Mouse (Mus musculus) urinary bladder, postnatal 25 days (tissue): ENCODE results near the gene Ddc.

ENCODE experiments used
- DNase-seq: peaks from one replicate; pipeline ENCODE4 v3.0.0; 2022; ENCODE audit warnings: low spot score

The Ddc gene

DNA sequence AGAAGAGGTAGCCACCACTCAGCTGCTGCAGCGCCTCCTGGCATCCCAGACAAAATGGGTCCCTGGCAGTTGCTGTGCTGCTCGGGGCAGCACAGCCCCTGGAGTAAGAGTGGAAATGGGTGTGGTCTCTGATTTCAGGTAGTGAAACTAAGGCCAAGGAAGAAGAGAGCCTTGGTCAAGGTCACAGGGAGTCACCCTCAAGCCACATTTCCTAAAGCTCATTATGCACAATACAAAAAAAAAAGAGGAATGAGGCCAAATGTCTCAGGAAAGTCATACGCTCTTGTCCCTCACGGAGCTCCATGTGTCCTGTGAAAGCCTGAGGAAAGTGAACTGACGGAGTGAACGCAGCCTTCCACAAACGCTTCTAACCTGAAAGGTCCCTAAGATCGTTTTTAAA, 116.2 kb downstream of the Ddc start:
- no peak for DNase-seq

DNA sequence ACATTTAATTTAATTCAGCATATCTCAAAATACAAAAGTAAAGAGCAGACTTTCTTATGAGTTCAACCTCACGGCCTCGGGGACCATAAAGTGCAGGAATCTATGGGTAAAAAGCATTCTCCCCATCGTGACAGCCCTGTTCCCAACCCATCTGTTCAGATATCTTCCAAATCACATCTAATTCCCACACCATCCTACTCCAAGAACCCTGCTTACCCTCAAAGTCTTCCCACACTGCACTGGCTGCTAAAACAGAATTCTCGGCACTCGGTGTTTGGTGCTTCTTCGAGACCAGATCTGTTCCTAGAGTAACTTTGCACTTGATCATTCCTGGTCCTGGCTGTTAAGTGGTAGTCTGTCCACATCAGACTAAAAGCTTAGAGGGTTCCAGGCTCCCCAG, 119.6 kb downstream of the Ddc start:
- no peak for DNase-seq

DNA sequence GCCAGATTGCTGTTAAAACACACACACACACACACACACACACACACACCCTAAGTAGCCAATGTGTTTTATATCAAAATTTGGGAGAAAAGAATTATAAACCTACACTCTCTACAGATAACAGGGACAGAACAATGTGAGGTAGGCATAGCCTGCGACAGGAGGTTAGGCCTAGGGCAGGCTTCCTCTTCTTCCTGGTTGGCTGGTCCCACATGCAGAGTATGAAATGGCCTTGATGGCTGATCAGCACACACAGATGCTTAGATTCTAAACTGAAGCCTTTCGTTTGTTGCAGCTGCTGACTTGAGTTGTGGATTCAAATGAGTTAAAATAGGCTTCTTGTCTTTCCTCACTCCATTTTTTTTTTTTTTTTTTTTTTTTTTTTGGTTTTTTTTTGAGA, 120.1 kb downstream of the Ddc start:
- DNase-seq, result no peak

DNA sequence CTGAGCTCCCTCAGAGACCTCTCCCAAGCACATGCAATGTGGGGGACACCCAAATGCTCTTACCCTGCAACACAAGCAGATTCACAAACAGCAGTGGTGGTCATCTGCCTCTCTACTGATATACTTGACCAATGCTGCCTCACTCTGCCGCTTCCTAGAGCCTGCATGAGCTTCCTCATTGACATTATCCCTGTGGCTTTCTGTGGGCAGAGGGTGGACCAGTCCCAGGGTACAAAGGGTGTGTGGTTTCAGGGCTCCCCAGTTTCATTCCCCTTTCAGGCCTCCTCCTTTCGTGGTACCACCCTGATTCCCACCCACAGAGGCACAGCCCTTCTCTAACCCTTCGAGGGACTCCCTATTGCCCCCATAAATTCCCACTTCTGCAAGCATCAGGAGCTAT, 120.7 kb downstream of the Ddc start:
- DNase-seq, result no peak

DNA sequence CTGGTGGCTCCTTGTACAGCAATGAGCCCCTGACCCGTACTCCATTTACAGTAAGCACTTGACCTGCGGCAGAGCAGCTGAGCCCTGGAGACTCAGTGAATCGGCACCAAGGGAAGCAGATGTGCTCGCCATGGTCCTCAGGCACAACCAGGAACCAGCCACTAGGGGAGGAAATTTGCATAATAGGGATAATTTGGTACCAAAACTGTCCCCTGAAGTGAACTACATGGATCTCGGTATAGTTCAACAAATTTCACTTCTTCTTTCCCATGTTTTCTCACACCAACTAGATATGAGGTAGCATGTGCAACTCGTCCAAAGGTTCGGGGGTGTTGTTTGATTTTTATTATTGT, 121.1 kb downstream of the Ddc start:
- no peak for DNase-seq

DNA sequence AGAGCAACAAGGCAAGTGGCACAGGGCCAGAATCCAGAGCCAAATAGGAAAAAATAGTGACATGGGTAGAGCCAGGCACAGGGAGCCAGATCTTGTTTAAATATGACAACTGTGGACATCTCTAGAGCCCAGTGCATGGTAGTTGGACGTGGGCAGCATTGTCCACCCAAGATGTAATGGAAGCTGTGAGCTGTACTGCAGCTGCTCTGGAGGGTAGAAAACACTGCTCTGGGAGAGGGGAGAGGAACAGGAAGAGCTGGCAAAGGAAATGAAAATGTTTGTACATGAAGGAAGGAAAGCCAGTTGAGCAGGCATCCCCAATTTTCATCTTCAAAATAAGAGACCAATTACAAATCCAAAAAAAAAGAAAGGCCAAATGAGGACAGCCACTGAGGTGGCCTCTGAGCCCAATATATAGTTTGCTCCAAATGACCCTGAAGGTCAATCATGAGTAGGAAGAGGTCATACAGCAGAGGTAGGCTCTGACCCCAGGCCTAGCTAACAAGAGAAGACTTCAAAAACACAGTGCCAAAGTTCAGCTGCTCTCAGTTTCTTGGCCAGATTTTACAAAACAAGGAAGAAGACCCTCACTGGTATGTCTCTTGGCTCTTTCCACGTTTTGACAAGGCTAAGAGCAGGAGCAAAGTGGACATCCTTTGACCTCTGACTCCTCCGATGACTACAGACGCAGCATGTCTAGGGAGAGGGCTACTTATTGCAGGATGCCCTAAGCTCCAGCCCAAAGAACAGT, 121.7 kb downstream of the Ddc start:
- no peak for DNase-seq

DNA sequence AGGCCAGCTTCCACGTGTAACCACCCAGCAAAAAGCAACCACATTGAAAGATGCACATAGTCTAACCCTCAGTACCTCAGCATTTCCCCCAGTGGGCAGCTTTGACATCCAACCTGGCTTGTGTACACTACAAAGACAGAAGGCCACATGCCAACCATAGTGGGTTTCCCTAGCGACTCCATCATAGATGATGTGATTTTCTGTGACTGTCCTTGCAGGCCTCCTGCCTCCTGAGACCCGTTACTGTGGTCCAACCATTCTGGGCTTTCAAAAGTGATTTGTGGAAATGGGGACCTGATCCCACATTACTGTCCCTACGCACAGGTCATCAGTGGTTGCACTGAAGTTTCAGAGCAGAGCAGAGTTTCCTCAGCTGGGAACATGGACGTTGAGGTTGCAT, 123.1 kb downstream of the Ddc start:
- no peak for DNase-seq

DNA sequence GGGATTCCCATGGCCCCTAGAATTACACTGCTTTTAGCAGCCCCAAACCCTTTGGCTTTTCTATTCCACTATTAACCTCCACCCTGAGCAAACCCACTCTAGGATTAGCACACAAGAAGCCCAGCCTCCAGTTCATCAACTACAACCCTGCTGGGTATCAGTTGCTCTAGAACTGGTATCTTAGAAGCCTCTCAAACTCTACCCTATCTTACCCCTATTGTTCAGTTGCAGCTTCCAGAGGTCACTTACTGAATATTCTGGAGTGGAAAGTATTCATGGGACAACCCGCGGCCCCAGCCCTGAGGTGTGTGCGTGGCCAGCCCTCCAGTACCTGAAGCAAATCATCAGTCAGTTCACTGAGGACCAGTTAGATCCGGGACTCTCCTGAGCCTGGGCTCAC, 123.6 kb downstream of the Ddc start:
- DNase-seq, result no peak

DNA sequence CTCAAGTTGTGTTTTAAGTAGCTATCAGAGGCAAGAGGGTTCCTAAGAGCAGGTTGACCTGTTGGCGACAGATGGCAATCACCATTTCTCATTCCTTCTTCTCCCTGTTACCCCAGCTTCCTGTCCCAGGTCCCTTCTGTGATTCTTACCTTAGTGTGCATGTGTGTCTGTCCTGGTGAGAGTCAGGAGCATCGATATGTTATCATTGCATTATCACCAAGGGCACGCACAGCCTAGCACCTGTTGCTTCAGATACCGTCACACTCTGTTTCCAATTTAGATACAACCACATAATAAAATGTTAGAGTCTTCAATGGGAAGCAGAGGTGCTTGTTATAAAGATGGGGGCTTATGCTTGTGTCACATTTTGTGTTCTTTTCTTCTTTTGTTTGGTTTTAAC, 125.7 kb downstream of the Ddc start:
- DNase-seq, result no peak

DNA sequence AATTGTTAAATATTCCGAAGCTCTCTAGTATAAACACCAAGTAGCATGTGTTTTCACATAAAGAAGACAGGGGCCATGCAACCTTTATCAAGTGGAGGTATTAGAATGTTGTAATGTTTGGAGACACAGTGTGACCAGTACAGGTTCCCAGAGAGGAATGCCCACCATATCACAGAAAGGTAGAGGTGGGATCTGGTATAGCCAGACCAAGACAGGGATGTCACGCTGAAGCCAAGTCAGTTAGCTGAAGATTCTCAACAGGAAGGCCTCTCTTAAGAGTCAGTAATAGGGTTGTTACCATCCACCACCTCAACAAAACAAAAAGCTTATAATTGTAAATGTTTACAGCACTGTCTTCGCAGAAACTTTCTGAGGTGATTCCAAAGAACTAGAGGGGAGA, 127.3 kb downstream of the Ddc start:
- DNase-seq, result no peak

DNA sequence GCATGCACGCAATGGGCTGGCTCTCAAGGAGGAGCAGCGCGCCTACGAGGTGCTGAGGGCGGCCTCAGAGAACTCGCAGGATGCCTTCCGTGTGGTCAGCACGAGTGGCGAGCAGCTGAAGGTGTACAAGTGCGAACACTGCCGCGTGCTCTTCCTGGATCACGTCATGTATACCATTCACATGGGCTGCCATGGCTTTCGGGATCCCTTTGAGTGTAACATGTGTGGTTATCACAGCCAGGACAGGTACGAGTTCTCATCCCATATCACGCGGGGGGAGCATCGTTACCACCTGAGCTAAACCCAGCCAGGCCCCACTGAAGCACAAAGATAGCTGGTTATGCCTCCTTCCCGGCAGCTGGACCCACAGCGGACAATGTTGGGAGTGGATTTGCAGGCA, 128.7 kb downstream of the Ddc start:
- no peak for DNase-seq

DNA sequence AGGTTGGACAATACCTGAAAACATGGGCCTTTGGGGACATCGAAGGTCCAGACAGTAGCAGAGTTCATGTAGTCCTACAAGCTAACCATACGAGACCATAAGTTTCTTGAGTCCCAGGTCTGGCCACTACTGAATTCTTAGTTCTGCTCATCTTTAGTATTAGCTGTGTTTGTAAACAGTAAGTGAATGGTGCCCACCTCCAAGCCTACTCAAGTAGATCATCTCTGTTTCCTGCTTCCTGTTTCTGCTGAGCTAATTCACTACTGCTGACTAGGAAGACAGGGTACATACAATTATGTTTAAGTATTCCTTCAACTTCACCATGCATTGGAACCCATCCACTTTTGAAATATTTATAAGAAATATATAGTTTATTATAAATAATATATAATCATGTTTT, 129.9 kb downstream of the Ddc start:
- no peak for DNase-seq

DNA sequence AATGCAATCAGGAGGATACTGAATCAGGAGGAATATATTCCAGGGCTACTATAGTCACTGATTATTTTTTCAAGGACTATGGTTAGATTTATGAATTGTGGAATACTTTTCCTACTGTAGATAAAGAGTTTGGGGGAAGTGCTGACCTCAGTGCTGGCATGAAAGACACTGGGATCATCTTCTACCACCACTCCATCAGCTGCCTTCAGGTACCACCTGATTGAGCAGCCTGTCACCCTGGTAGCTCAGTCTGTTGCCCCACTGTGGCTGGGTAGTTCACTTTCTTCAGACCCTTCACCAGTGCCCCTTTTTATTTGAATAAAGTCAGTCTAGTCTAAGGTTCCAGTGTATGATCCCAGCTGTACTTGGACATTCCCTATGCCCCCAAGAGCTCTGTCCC, 131.2 kb downstream of the Ddc start:
- DNase-seq, result no peak

DNA sequence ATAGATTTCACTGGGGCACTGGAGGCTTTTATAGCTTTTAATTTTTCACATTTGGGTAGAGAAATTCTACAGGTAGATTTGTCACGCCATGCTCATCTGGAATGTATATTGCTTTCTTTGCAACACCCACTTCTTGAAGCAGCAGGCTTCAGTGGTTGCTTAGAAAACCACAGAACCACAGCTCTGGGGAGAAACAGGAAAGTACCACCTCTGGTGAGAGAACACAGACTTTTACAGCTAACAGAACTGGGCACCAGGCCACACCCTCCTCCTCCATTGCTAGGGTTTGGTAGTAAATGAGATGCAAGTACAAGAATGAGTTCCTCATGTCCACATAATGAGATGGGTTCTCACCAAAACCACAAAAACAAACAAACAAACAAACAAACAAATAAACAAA, 131.8 kb downstream of the Ddc start:
- no peak for DNase-seq

DNA sequence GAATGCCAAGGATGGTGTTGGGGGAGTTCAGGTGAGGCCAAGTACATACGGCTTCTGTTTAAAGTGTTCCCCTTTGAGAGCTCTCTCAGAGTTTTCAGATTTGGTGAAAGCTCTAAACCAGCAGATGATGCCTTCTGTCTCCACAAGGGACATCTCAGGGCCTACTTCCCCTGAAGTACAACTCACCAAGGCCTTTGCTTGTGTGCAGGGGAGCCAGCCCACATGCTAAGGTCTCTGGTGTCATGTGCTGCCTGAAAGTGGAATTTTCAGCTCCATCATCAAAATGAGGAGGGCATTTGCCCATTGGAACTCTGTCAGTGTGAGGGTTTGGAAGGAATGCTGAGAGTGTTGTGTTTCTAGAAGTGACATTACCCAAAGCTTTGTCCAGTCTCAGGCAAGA, 132.5 kb downstream of the Ddc start:
- DNase-seq, result no peak
